Mouse (Mus musculus) heart, adult 11 months (tissue): ENCODE measurements around the gene Spag9.

Experiments used
- DNase-seq: peaks from one replicate; pipeline ENCODE4 v3.0.0; 2022

The Spag9 gene

DNA sequence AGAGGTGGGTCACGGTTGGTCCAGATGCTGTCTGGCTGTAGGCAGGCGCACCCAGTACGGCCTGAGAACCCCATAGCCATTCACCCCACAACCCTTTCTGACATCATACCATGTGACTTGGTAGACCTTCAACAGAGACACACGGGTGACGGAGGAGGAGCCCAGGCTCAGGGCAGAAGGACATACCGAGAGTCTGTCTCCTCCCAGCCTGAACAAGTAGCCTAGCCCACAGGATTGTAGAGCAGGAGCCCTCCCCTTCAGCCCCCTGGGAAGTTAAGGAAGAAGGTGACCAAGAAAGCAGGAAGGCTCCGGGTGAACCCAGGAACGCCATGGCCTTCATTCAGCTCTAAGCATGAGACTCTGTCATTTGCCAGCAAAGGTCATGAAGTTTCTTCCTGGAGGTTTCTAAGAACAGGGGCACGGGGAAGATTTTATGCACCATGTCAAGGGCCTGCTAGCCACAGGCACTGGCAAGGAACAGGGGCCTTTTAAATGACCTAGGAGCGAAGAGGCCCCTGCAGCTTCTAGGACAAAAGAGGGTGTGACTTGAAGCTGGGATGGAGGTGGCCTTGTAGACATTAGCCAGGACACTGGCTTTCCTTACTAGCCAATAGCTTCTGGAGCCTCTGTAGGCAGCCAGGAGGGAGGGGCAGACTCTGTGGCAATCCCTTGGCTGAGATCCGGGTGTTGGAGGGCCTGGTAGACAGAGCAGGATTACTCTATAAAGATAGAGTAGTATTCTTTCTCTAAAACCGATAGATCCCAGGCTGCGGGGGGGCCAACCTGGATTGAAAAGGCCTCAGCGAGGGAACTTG, 163.4 kb downstream of the Spag9 start:
- peak; percentile 97 for DNase-seq

DNA sequence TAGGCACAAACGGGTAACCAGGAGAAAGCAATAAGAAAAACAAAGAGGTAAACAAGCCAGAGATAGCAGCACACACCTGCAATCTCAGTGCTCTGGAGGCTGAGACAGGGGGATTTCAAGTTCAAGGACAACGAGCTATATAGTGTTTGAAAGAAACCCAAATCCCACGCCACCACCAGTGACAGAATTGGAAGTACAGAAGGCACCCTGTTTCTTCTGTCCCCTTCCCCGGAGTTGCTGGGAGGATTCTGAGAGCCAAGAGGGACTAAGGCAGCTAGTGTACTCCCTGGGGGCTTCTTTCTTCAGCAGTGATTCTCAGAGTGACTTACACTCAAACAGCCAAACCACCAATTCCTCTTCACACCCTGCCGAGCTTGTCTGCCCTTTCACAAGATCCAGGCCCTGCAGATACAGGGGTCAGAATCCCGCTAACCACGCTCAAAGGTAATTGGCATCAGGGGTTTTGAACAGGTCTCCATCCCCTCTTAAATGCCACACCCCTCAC, 164.1 kb downstream of the Spag9 start:
- DNase-seq = no peak

- DNase-seq = peak; percentile 99
Measured at GRCm38 (mm10) chr11:94160443-94161266, 164.8 kb downstream of the Spag9 start.

- peak; percentile 98 for DNase-seq
Measured at GRCm38 (mm10) chr11:94161267-94161646, 165.4 kb downstream of the Spag9 start.

DNA sequence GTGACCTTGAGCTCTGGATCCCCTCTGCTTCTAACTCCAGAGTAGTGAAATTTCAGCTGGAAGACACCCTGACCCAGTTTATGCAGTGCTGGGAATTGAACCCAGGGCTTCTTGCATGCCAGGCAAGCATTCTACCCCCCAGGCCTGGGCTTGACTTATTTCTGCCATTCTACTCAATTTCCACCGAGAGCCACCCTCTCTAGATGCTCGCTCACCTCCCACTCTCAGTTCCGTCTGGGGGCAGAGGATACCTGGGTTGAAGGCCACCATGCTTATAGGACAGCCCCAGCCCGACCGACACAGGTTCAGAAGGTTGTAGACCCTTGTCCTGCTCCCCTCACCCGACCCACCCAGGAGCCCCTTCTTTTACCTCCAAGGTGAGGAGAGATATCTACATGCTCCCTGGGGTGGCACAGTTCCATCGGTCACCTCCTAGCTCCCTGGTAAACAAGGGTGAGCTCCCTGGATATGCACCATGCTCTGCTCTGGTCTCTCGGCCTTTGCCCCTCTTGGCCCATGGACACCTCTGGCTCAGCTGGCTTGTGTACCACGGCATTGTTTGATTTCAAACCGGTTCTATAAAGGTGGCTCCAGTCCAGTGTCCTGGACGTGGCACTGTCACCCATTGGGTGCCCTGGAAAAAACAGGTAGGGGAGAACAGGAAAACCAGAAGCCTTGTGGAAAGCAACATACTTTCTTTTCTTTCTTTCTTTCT, 166.1 kb downstream of the Spag9 start:
- DNase-seq = peak; percentile 90

GRCm38 (mm10) chr11:94163005-94163767, 167.3 kb downstream of the Spag9 start:
- DNase-seq = peak; percentile 90

DNA sequence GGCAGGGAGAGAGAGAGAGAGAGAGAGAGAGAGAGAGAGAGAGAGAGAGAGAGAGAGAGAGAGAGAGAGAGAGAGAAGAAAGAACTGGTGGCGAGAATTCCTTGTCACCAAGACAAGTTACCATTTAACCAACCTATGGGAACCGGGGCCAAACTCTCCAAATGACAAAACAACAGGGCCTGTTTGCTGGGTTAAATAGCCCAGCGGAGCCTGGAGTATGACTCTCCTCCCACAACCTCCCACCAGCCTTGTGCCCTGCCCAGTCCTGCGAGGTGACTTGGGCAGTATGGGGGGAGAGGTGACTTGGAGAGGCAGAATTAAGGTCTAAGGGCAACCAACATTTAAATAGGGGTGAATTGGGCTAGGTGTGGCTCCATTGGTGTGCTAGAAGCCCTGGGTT, 169.9 kb downstream of the Spag9 start:
- DNase-seq = no peak

GRCm38 (mm10) chr11:94168238-94168637, 172.3 kb downstream of the Spag9 start:
- no peak for DNase-seq

DNA sequence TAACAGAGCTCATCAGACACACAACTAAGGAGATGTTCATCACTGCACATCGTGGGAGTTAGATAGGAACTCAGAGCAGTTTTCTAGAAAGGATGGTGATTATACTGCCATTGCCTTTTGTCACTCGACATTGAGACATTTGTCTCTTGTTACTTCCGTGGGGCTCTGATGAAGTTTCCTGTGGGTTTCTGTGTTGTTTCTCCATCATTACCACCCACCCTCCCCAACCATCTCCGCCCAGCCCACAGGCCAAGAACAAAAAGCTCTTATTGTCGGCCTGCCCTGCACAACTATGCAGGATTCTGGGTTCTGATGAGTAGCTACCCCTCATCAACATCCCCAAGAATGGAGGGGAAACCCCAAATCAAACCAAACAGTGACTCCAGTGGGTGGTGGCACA, 173.7 kb downstream of the Spag9 start:
- DNase-seq = no peak

- no peak for DNase-seq
Measured at GRCm38 (mm10) chr11:94171691-94172090, 175.8 kb downstream of the Spag9 start.

DNA sequence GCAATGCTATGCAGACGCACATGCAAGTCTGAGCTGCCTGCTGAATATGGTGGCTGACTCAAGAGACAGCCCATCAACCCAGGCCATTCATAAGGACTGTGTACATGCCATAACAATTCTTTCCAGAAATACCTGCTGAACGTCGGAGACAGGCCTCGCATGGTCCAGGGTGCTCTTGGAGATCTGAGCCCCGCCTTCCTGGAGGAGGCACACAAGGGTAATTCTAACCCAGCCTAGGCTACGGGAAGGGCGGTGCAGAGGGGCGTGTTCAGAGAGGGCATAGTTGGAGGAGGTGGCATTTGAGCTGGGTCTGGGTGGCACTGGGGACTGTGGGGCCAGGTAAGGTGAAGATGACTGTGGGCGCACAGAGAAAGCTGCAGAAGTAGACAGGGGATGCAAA, 176.3 kb downstream of the Spag9 start:
- no peak for DNase-seq

- no peak for DNase-seq
Measured at GRCm38 (mm10) chr11:94173726-94174146, 177.8 kb downstream of the Spag9 start.

GRCm38 (mm10) chr11:94175288-94175687, 179.4 kb downstream of the Spag9 start:
- no peak for DNase-seq
